Mouse (Mus musculus) midbrain, embryonic 11.5 days (tissue): Measurements from ENCODE around the gene Polr3g. TPM values are rescaled to one million over a fixed set of nuclear protein-coding genes. Genes with fewer than 3 reads are reported as not detected.

Experiments used
- ATAC-seq: fragments of 200-750 bp; cut with Nextera tagmentation; 2 replicates; pipeline ENCODE4 v1.8.0; 2017; ENCODE audit warnings: moderate TSS enrichment, moderate library complexity; ENCODE audit not compliant: low FRiP score
- DNase-seq: peaks from one replicate; pipeline ENCODE4 v3.0.0; 2015; ENCODE audit warnings: low spot score; ENCODE audit errors: missing footprints
- H3K27ac ChIP-seq: fragments of 300-500 bp; sonication (generic); 2 replicates; pipeline ENCODE4 v1.5.1; 2014; ENCODE audit warnings: low read depth, low read length
- H3K27me3 ChIP-seq: fragments of 300-500 bp; sonication (generic); 2 replicates; pipeline ENCODE4 v1.6.1; 2014; ENCODE audit warnings: mild to moderate bottlenecking, low read length, moderate library complexity, mixed read lengths; ENCODE audit not compliant: control insufficient read depth, insufficient read depth
- H3K36me3 ChIP-seq: fragments of 300-500 bp; sonication (generic); 2 replicates; pipeline ENCODE4 v1.6.1; 2014; ENCODE audit warnings: mild to moderate bottlenecking, low read length, moderate library complexity, mixed read lengths; ENCODE audit not compliant: control insufficient read depth, insufficient read depth
- H3K4me1 ChIP-seq: fragments of 300-500 bp; sonication (generic); 2 replicates; pipeline ENCODE4 v1.6.1; 2014; ENCODE audit warnings: low read length; ENCODE audit not compliant: control insufficient read depth, insufficient read depth
- H3K4me2 ChIP-seq: fragments of 300-500 bp; sonication (generic); 2 replicates; pipeline ENCODE4 v1.6.1; 2014; ENCODE audit warnings: mild to moderate bottlenecking, moderate library complexity
- H3K4me3 ChIP-seq: fragments of 300-500 bp; sonication (generic); 2 replicates; pipeline ENCODE4 v1.5.1; 2014; ENCODE audit warnings: low read depth, low read length
- H3K9ac ChIP-seq: fragments of 300-500 bp; sonication (generic); 2 replicates; pipeline ENCODE4 v1.6.1; 2014; ENCODE audit warnings: low read length
- H3K9me3 ChIP-seq: fragments of 300-500 bp; sonication (generic); 2 replicates; pipeline ENCODE4 v1.6.1; 2016; ENCODE audit warnings: low read length; ENCODE audit not compliant: control insufficient read depth
- WGBS: fragments of 180-500 bp; shearing (Covaris S2); extraction: QIAGEN DNeasy Blood & Tissue Kit; methylation state at CpG from one replicate; pipeline ENCODE4 v1.1.7; 2014; 5-methylcytosine and 5-hydroxymethylcytosine counted together
- polyA plus RNA-seq: library from polyadenylated mRNA; unstranded; fragments of >200 nt; fragmentation: Nextera tagmentation; extraction: Ambion mirVana; gene quantifications from 2 replicates; pipeline ENCODE4 v1.2.1, GENCODE M21; 2014

Polr3g gene
- polyA plus RNA-seq, 1 experiment from 2014 or later: 16.7 TPM

GRCm38 (mm10) chr13:81644047-81644565 is 66.7 kb downstream of the Polr3g start:
- no peak overlapping the region for H3K27ac ChIP-seq
- no peak for ATAC-seq
- WGBS: 91% methylated on average over 11 of the region's 11 CpGs

GRCm38 (mm10) chr13:81642491-81643149 is 68.2 kb downstream of the Polr3g start:
- no peak for ATAC-seq
- 51% methylated on average over 7 of the region's 7 CpGs for WGBS

More at GRCm38 (mm10) chr13:81644047-81644565, 66.7 kb downstream of the Polr3g start:
- Histone ChIP-seq H3K9me3 (no peaks in the 10 kb centered on the region), H3K4me2 (no peak overlapping the region), H3K27me3 (no peaks in the 10 kb centered on the region), H3K4me3 (no peak overlapping the region), H3K9ac (no peak overlapping the region), H3K4me1 (peaks cover 17% of the 10 kb centered on the region), H3K36me3 (no peaks in the 10 kb centered on the region)
- peak; percentile 62 for DNase-seq

DNA sequence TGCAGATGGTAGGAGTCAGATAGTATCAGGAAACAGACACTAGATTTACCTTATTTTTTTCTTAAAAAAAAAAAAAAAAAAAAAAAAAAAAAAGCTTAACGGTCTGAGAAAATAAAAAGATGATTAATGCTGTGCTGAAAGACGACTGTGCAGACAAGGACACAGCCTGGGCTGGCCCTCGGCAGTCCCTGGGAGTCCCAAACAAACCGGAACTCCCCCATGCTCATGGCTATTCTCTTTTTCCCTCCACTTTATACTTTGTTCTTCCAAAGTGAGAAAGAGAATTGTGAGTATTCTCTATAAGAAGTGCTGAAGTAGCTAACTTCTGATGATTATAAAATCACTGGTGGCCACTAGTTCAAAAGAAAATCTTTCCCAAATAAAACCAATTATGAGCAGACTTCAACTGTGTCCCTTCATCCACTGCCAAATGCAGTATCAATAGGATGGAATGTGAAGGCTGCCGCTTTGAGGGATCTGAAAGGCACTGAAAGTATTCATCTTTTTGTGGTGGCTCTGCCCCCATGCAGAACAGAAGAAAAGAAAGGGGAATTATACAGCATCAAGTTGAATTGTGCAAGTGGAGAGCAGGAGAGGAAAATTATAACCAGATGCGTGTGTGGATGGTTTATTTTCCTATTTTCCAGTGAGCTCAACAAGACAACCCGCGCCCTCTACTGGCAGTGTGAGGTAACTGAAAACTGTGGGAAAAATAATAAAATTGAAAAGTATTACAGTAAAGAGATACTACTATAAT is 69.3 kb downstream of the Polr3g start:
- peak; percentile 69 for ATAC-seq
- Histone ChIP-seq H3K9me3 (no peaks in the 10 kb centered on the region), H3K27me3 (no peaks in the 10 kb centered on the region), H3K27ac (peak overlapping the region; percentile 76), H3K36me3 (no peaks in the 10 kb centered on the region), H3K4me2 (peak overlapping the region; percentile 0; the same call in 1 of the 2 replicates), H3K4me3 (no peak overlapping the region), H3K9ac (no peak overlapping the region; the same call in 1 of the 2 replicates), H3K4me1 (peaks cover 20% of the 10 kb centered on the region)
- WGBS: 6% methylated on average over 8 of the region's 8 CpGs
- DNase-seq: peak; percentile 96

More at GRCm38 (mm10) chr13:81642491-81643149, 68.2 kb downstream of the Polr3g start:
- H3K27ac ChIP-seq: peak overlapping the region; percentile 44
- H3K27me3 ChIP-seq: no peaks in the 10 kb centered on the region
- peak; percentile 80 for DNase-seq
- peaks cover 20% of the 10 kb centered on the region for H3K4me1 ChIP-seq
- no peak overlapping the region for H3K9ac ChIP-seq
- H3K4me3 ChIP-seq: no peak overlapping the region
- no peaks in the 10 kb centered on the region for H3K36me3 ChIP-seq
- no peaks in the 10 kb centered on the region for H3K9me3 ChIP-seq
- H3K4me2 ChIP-seq: no peak overlapping the region; the same call in 1 of the 2 replicates

DNA sequence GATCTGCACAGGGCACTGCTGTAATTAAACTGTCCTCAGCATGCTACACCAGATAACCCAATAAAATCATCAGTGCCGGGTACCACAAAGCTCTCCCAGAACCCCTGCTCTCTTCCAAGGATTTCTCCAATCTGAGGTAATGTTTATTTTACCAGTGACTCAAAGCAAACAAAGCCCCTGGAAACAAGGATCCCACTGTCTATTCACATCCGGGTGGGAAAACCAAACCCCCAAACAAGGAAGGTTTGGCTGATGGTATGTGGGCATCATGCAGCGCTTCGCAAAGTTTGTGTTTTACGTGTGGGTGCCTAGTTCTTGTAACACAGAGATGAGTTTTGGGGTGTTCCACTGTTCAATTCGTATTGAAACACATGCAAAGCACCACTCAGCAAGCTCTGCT is 69.9 kb downstream of the Polr3g start:
- WGBS: 55% methylated on average over 6 of the region's 6 CpGs
- DNase-seq: peak; percentile 92
- peak overlapping the region; percentile 76 for H3K27ac ChIP-seq
- ATAC-seq: peak; percentile 22
- H3K9me3 ChIP-seq: no peaks in the 10 kb centered on the region
- H3K27me3 ChIP-seq: no peaks in the 10 kb centered on the region
- H3K9ac ChIP-seq: peak overlapping the region; percentile 13; the same call in 1 of the 2 replicates
- H3K4me3 ChIP-seq: no peak overlapping the region
- H3K4me2 ChIP-seq: no peak overlapping the region
- peaks cover 20% of the 10 kb centered on the region for H3K4me1 ChIP-seq
- no peaks in the 10 kb centered on the region for H3K36me3 ChIP-seq

- WGBS: 11% methylated on average over 4 of the region's 4 CpGs
- DNase-seq (peak; percentile 88), ATAC-seq (peak; percentile 85)
- Histone ChIP-seq H3K4me1 (peaks cover 20% of the 10 kb centered on the region), H3K27me3 (no peaks in the 10 kb centered on the region), H3K36me3 (no peaks in the 10 kb centered on the region), H3K9ac (no peak overlapping the region), H3K9me3 (no peaks in the 10 kb centered on the region), H3K4me3 (no peak overlapping the region), H3K27ac (no peak overlapping the region), H3K4me2 (no peak overlapping the region)
These were observed 71.2 kb downstream of the Polr3g start for GRCm38 (mm10) chr13:81639624-81640023.

GRCm38 (mm10) chr13:81632720-81633415 is 77.9 kb downstream of the Polr3g start, which contains the start of gene Adgrv1:
Adgrv1 (minus strand) TSS chr13:81633154.
- under 1% methylated on average over 42 of the region's 42 CpGs for WGBS
- Histone ChIP-seq H3K27ac (peak within 1 kb of the TSS; percentile 58), H3K4me2 (peak within 1 kb of the TSS; percentile 66), H3K27me3 (no peaks in the 10 kb centered on the region), H3K4me1 (peaks cover 28% of the 10 kb centered on the region), H3K9ac (peak within 1 kb of the TSS; percentile 89), H3K4me3 (peak within 1 kb of the TSS; percentile 88), H3K36me3 (no peaks in the 10 kb centered on the region), H3K9me3 (no peaks in the 10 kb centered on the region)
- DNase-seq (peak; percentile 97), ATAC-seq (peak; percentile 99)

DNA sequence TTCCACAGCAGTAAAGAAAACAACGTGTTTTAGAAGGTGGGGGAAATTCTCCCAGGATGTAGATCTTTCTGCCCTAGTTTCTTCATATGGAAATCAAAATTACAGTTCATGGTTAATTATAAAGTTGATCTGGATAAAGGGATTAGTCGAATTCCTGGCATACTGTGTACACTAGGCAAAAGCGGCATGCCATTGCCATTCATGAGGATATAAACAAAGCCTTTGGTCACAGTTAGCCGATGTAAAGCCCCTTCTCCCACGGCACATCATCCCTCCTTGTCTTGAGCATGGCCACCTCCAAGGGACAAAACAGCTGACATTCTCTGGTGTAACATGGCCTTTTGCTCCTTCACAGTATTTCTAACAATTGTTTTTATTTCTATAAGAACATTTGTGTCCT is 80.2 kb downstream of the Polr3g start:
- H3K4me1 ChIP-seq: peaks cover 39% of the 10 kb centered on the region
- WGBS: 8% methylated on average over 5 of the region's 5 CpGs
- H3K36me3 ChIP-seq: no peaks in the 10 kb centered on the region
- no peak; the same call in 1 of the 2 replicates for ATAC-seq
- H3K4me2 ChIP-seq: peak overlapping the region; percentile 47
- peak; percentile 89 for DNase-seq
- H3K9me3 ChIP-seq: no peaks in the 10 kb centered on the region
- peak overlapping the region; percentile 88 for H3K4me3 ChIP-seq
- no peaks in the 10 kb centered on the region for H3K27me3 ChIP-seq
- peak overlapping the region; percentile 27; the same call in 1 of the 2 replicates for H3K27ac ChIP-seq
- peak overlapping the region; percentile 34; the same call in 1 of the 2 replicates for H3K9ac ChIP-seq

GRCm38 (mm10) chr13:81629395-81629794 is 81.4 kb downstream of the Polr3g start:
- H3K4me1 ChIP-seq: peaks cover 39% of the 10 kb centered on the region
- no peaks in the 10 kb centered on the region for H3K27me3 ChIP-seq
- WGBS: 18% methylated on average over 3 of the region's 3 CpGs
- ATAC-seq (peak; percentile 36), DNase-seq (peak; percentile 85)
- H3K4me2 ChIP-seq: peak overlapping the region; percentile 47
- H3K9ac ChIP-seq: no peak overlapping the region
- no peaks in the 10 kb centered on the region for H3K36me3 ChIP-seq
- no peaks in the 10 kb centered on the region for H3K9me3 ChIP-seq
- H3K4me3 ChIP-seq: 0 out of 2 replicates have a peak overlapping the region, but pooled peaks have one; percentile 88
- peak overlapping the region; percentile 60 for H3K27ac ChIP-seq
